In genomic region chr2:84679016-84679415, GRCm38 (mm10) we compare ENCODE assay signal across 8 mouse cellular contexts. TPM values are rescaled to one million over a fixed set of nuclear protein-coding genes. Genes with fewer than 3 reads are reported as not detected.
DNase-seq lines count a peak whose midpoint lies in the region; ATAC-seq and TF ChIP-seq lines count a peak whose summit lies in the region.

Gene Tmx2, minus strand, starts transcription at chr2:84679140.

- H3K4me3 ChIP-seq in hindbrain, embryonic 14.5 days (replicated peaks; ENCODE audit: low read length), result peak within 1 kb of the TSS; percentile 94
- H3K4me3 ChIP-seq in liver, embryonic 13.5 days (replicated peaks), result peak within 1 kb of the TSS; percentile 83
- peak within 1 kb of the TSS; percentile 90 for H3K4me3 ChIP-seq in stomach, postnatal 0 days (ENCODE audit: low read depth, low read length)

- H3K4me2 ChIP-seq in hindbrain, embryonic 14.5 days (replicated peaks), result peak within 1 kb of the TSS; percentile 79
- peak within 1 kb of the TSS; percentile 73 for H3K4me2 ChIP-seq in liver, embryonic 13.5 days
- peak within 1 kb of the TSS; percentile 92 for H3K4me2 ChIP-seq in stomach, postnatal 0 days (replicated peaks; ENCODE audit: low read depth)

- no peak for DNase-seq in layer of hippocampus, adult 8-10 months (ENCODE audit: low spot score in 2 of 2)
- DNase-seq in layer of hippocampus, adult 11-12 months (ENCODE audit: low spot score), result no peak
- DNase-seq in adrenal gland, adult 2 months, result no peak
- no peak for DNase-seq in gastrocnemius, adult 18-20 months (ENCODE audit: low spot score)
- DNase-seq in hindbrain, embryonic 14.5 days (ENCODE audit: low spot score), result no peak
- no peak for DNase-seq in liver, embryonic 13.5 days
- no peak for DNase-seq in stomach, postnatal 0 days (ENCODE audit: low spot score)
- DNase-seq in cerebellum, postnatal 4 days (ENCODE audit: low spot score in 2 of 2), result no peak

- no peak for ATAC-seq in hindbrain, embryonic 14.5 days (ENCODE audit: low FRiP score)
- no peak for ATAC-seq in liver, embryonic 13.5 days (ENCODE audit: low read depth)
- ATAC-seq in stomach, postnatal 0 days (ENCODE audit: low FRiP score, low TSS enrichment), result no peak

- no peaks in the 10 kb centered on the region for H3K27me3 ChIP-seq in hindbrain, embryonic 14.5 days (ENCODE audit: control insufficient read depth, insufficient read depth, low read length)
- no peaks in the 10 kb centered on the region for H3K27me3 ChIP-seq in liver, embryonic 13.5 days
- H3K27me3 ChIP-seq in stomach, postnatal 0 days (ENCODE audit: control insufficient read depth, insufficient read depth, low read length), result no peaks in the 10 kb centered on the region

- no peaks in the 10 kb centered on the region for H3K9me3 ChIP-seq in hindbrain, embryonic 14.5 days (ENCODE audit: control insufficient read depth, low read length)
- no peaks in the 10 kb centered on the region for H3K9me3 ChIP-seq in liver, embryonic 13.5 days (replicated peaks)
- no peaks in the 10 kb centered on the region for H3K9me3 ChIP-seq in stomach, postnatal 0 days (ENCODE audit: control insufficient read depth, low read length)

- 23% methylated on average over 8 of the region's 8 CpGs for WGBS in hindbrain, embryonic 14.5 days
- 9% methylated on average over 8 of the region's 8 CpGs for WGBS in liver, embryonic 13.5 days (ENCODE audit: insufficient replicate concordance)
- 12% methylated on average over 8 of the region's 8 CpGs for WGBS in stomach, postnatal 0 days

- peaks cover 23% of the 10 kb centered on the region for H3K36me3 ChIP-seq in hindbrain, embryonic 14.5 days (replicated peaks; ENCODE audit: control insufficient read depth, insufficient read depth)
- peaks cover 33% of the 10 kb centered on the region for H3K36me3 ChIP-seq in liver, embryonic 13.5 days
- peaks cover 8% of the 10 kb centered on the region for H3K36me3 ChIP-seq in stomach, postnatal 0 days (ENCODE audit: control insufficient read depth, insufficient read depth, low read length)

- peaks cover 22% of the 10 kb centered on the region for H3K4me1 ChIP-seq in hindbrain, embryonic 14.5 days (replicated peaks; ENCODE audit: control insufficient read depth, insufficient read depth, low read length)
- H3K4me1 ChIP-seq in liver, embryonic 13.5 days (replicated peaks), result peaks cover 52% of the 10 kb centered on the region
- no peaks in the 10 kb centered on the region for H3K4me1 ChIP-seq in stomach, postnatal 0 days (replicated peaks; ENCODE audit: control insufficient read depth, insufficient read depth)

- no peak for TF ChIP-seq CTCF in stomach, postnatal 0 days (IDR thresholded peaks at IDR 0.05; ENCODE audit: low read depth)

- H3K9ac ChIP-seq in hindbrain, embryonic 14.5 days, result peak within 1 kb of the TSS; percentile 82
- peak within 1 kb of the TSS; percentile 87 for H3K9ac ChIP-seq in liver, embryonic 13.5 days
- peak within 1 kb of the TSS; percentile 85 for H3K9ac ChIP-seq in stomach, postnatal 0 days (ENCODE audit: low read length)

- TF ChIP-seq EP300 in stomach, postnatal 0 days (optimal IDR thresholded peaks at IDR 0.05), result no peak

- peak within 1 kb of the TSS; percentile 27; the same call in 1 of the 2 replicates for H3K27ac ChIP-seq in hindbrain, embryonic 14.5 days
- H3K27ac ChIP-seq in liver, embryonic 13.5 days, result peak within 1 kb of the TSS; percentile 84
- peak within 1 kb of the TSS; percentile 88 for H3K27ac ChIP-seq in stomach, postnatal 0 days (replicated peaks)

RNA-seq across cellular contexts. Expression of gene Tmx2, which starts in this region (rescaled TPM):
- total RNA-seq in layer of hippocampus, adult 8-10 months (2022), result 100 to 1,000 TPM; 221 to 271 (median 233) TPM
- 100 to 1,000 TPM; 168 to 175 TPM for total RNA-seq in adrenal gland, adult 2 months (2021)
- polyA plus RNA-seq in adrenal gland, adult 2 months (2012; rRNA removed), result 32.0 and 157 TPM in 2 replicates
- total RNA-seq in gastrocnemius, adult 18-20 months (2021), result 10 to 100 TPM; 45.5 to 47.7 TPM
- polyA plus RNA-seq in hindbrain, embryonic 14.5 days (2014; fragmentation: Nextera tagmentation; extraction: Ambion mirVana), result 316 and 341 TPM in 2 replicates
- 77.9 and 83.4 TPM in 2 replicates for polyA plus RNA-seq in liver, embryonic 13.5 days (2015; fragmentation: Nextera tagmentation; extraction: Ambion mirVana)
- polyA plus RNA-seq in stomach, postnatal 0 days (2015; fragmentation: Nextera tagmentation; extraction: Ambion mirVana), result 80.9 and 86.0 TPM in 2 replicates

Comparison
In these comparisons a context has a peak if more than half of its experiments do, and no peak if none do; other contexts are left out.
1. H3K27ac ChIP-seq: peak in every context shown above with its lines; median percentile 88 in stomach, postnatal 0 days; 84 in liver, embryonic 13.5 days; 27 in hindbrain, embryonic 14.5 days.